Mouse (Mus musculus): ENCODE results near the gene Tor2a. TPM values are rescaled to one million over a fixed set of nuclear protein-coding genes. Genes with fewer than 3 reads are reported as not detected.

Gene Tor2a
- polyA plus RNA-seq (2017; shearing (Covaris generic)), result 10 to 100 TPM; 75.2 to 81.8 TPM

DNA sequence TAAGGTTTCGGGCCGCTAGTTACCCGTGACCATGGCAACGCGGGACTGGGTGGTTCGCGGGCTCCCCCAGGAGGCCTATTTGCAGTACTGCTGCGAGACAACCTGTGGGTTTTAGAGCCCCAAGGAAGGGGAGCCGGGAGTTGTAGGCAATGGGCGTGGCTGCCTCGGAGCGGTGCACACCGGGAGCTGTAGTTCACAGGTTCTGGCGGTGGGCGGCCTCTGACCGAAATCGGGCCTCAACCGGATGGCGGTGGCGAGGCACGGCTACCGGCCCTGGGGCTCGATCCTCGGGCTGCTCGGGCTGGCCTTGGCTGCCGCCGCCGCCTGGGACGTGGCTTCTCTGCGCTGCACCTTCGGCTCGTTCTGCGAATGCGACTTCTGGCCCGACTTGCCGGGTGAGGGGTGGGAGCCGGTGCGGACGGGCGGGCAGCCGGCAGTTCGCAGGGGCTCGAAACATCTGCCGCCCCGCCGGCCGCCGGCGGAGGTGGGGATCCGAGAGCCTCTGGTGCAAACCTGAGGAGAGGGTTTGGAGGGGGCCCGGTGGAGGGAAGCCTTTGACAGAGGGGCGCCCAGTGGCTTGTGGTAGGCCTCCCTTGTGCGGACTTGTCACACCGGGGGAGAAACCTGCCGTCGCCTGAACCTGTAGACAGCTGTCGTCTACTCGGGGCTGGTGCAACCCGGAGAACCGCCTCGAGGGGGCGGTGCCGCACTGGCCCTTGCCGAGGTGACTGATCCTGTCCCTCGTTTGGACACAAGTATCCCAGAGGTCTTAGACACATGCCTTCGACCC is at the start of gene Tor2a:
Gene Tor2a, plus strand, starts transcription at position 179 of the 790 bp plus-strand sequence.

DNA sequence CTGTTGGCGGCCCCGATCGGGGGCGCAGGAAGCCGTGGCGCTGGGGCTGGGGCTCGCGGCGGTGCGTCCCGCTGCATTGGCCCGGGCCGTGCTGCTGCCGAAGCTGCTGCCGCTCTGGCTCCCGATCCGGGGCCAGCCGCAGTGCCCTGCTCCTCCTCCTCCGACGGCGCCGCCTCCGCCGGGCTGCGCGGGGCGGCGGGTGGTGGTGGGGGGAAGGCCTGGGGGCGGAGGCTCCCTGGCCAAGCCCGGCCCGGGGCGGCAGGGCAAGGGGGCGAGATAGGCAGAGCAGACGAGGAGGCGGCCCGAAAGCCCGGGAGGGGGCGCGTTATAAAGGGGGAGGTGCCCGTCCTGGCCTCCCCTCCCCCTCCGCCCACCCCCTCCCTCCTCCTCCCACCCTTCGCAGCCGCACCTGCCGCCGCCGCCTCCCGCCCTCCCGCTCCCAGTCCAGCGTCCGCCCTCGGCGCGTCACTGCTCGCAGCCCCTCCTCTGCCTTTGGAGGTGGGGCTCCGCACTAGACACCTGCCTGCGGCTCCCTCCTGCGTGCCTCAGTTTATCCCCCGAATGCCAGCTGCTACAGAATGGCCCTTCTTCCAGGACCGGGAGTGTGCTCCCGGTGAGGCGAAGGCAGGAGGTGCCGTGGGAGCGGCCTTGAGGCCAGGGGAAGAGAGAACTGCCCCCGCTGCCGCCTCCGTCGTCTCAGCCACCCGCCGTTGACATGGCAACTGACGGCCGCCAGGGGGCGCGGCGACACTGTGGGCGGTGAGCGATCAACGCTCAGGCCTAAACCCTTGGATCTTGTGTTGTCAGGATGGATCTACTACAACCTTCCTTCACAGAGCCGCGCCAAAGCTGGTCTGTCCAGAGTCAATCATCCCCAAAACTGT is 43.9 kb upstream of the Tor2a start, which contains the start of gene Cdk9:
Gene Cdk9, minus strand, starts transcription at position 143 of the 884 bp plus-strand sequence.

DNA sequence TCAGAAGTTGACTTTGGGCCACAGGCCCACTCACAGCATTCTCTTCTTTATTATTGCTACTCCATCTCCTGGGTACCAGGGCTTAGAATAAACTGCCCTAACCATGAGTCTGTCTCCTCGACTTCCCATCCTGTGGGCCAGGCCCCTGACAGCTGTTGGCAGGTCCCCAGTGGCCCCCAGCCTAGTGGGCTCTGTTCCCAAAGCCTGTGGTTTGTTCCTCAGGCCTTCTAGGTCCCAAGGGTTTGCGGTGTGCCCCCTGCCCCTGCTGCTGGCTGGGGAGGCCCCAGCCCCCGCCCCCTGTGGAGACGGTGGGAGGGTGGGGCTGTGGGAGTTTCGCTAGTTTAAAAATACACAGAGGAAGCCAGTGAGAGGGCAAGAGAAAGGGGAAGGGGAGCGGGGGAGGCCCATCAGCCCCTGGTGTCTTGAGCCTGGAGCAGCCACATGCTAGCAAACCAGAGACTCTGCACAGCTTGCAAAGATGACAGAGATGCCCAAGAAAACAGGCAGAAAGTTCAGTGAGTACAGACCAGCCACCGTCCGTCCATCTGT is 36.3 kb upstream of the Tor2a start, which contains the start of gene Sh2d3c:
Gene Sh2d3c, plus strand, starts transcription at position 375 of the 549 bp plus-strand sequence.

DNA sequence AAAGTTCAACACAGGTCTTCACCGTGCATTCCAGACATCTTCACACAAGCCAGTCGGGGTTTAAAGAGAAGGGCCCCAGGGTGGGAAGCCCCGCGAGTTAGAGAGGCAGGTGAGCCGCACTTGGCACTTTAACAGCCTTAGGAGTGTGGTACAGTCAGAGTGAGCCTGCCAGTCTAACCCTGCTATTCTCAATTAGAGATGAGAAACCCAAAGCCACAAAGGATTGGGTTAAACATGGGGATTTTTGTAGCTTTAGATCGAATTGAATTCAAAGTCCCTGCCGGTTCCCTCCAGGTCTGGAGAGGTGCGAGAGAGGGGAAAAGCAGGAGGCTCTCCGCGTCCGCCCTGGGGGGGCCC is 16.1 kb upstream of the Tor2a start, which contains the start of gene 6330409D20Rik:
Gene 6330409D20Rik, minus strand, starts transcription at position 101 of the 357 bp plus-strand sequence.

DNA sequence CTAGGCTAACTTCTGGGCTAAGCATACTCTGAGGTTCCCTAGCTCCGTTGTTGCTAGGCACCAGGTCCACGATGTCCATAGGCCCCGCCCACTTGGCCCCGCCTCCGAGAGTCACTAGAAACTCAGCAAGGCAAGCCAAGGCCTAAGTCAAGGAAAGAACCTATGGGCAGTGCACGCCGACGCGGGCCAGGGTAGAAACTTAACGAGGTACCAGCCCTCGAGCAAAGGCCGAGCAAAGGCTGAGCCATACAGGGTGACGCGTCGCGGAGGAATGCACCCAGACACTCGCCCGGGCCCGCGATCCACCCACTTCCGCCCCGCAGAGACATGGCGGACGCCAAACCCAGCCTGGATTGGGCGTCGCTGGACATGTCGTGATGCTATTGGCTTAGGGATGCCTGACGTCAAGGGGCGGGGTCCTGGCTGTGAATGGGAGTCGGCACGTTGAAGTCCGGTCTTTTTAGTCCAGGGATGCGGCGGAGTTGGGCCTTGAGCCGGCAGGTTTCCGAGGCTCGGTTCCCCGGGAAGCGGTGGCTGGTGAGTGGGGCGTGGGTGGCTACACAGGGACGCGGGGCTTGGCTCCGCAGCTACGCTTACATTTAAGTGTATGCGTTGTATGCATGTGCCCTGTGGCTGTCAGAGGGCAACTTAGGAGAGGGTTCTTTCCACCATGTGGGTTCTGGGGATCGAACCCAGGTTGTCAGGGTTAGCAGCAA is 18.5 kb downstream of the Tor2a start, which contains the start of the genes Ttc16 and Ptrh1:
Gene Ttc16, minus strand, starts transcription at position 275 of the 716 bp plus-strand sequence.
Gene Ptrh1, plus strand, starts transcription at position 428 of the 716 bp plus-strand sequence.

DNA sequence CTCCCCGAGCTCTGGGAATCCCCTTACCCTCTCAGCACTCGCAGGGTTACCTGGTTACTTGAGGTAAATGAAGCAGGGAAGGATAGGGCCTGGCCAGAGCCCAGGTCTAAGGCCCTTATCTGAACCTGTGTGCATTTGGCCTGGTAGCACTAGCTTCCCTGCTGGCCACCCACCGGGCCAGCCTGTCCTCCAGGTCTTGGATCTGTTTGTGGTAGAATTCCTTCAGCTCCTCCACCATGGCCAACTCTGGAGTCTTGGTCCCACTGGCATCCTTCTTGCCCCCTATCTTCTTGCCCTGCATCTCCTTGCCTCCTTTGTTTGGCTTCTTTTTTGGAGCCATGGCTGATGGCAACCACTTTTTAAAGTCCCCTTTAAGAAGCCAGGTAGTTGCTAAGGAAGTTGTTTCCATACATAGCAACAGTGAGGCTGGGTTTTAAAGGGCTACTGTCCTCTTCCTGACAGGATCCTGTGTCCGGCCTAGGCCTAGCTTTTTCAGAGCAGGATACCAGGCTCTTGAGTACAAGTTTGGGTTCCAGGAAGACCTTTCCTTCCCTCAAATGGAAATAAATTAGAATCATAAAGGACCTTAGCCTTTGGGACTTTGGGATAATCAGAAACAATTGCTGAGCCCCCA is 27.1 kb downstream of the Tor2a start, which contains the start of gene Cfap157:
Gene Cfap157, minus strand, starts transcription at position 381 of the 634 bp plus-strand sequence.

Other genes starting within 250 kb of the Tor2a start
- 100 to 1,000 TPM; 112 to 232 TPM for gene Fam102a, start 221.9 kb upstream of the Tor2a start, polyA plus RNA-seq (2017; shearing (Covaris generic))
- 100 to 1,000 TPM in 1 of 2 experiments, 10 to 100 TPM in 1; 73.9 to 113 TPM for gene Dpm2, start 186.4 kb upstream of the Tor2a start, polyA plus RNA-seq (2017; shearing (Covaris generic))
- gene Pip5kl1, start 182.4 kb upstream of the Tor2a start, polyA plus RNA-seq (2017; shearing (Covaris generic)), result 1 to 10 TPM in 1 of 2 experiments, under 1 TPM in 1; 0.27 to 1.9 TPM
- gene 9430097D07Rik, start 181.6 kb upstream of the Tor2a start, polyA plus RNA-seq (2017; shearing (Covaris generic)), result under 1 TPM in 1 of 2 experiments, not detected in 1; 0.94 TPM
- gene St6galnac4, start 170.1 kb upstream of the Tor2a start, polyA plus RNA-seq (2017; shearing (Covaris generic)), result 10 to 100 TPM; 32.7 to 45.6 TPM
- gene St6galnac6, start 157.5 kb upstream of the Tor2a start, polyA plus RNA-seq (2017; shearing (Covaris generic)), result 1 to 10 TPM; 1.8 to 7.4 TPM
- 1 to 10 TPM in 1 of 2 experiments, under 1 TPM in 1; 0.07 to 1.8 TPM for gene Ak1, start 135.5 kb upstream of the Tor2a start, polyA plus RNA-seq (2017; shearing (Covaris generic))
- 1 to 10 TPM in 1 of 2 experiments, under 1 TPM in 1; 0.47 to 1.7 TPM for gene Eng, start 110.6 kb upstream of the Tor2a start, polyA plus RNA-seq (2017; shearing (Covaris generic))
- gene Fpgs, start 53.1 kb upstream of the Tor2a start, polyA plus RNA-seq (2017; shearing (Covaris generic)), result 10 to 100 TPM; 15.5 to 28.8 TPM
- gene Cdk9, start 44.2 kb upstream of the Tor2a start, polyA plus RNA-seq (2017; shearing (Covaris generic)), result 100 to 1,000 TPM; 176 to 212 TPM
- 100 to 1,000 TPM in 1 of 2 experiments, 10 to 100 TPM in 1; 96.9 to 133 TPM for gene Sh2d3c, start 36.2 kb upstream of the Tor2a start, polyA plus RNA-seq (2017; shearing (Covaris generic))
- gene 6330409D20Rik, start 16.2 kb upstream of the Tor2a start, polyA plus RNA-seq (2017; shearing (Covaris generic)), result under 1 TPM; 0.42 to 0.47 TPM
- gene Ttc16, start 18.4 kb downstream of the Tor2a start, polyA plus RNA-seq (2017; shearing (Covaris generic)), result 1 to 10 TPM in 1 of 2 experiments, under 1 TPM in 1; 0.67 to 1.6 TPM
- gene Ptrh1, start 18.6 kb downstream of the Tor2a start, polyA plus RNA-seq (2017; shearing (Covaris generic)), result 1 to 10 TPM; 3.4 to 5.0 TPM
- gene Cfap157, start 27.2 kb downstream of the Tor2a start, polyA plus RNA-seq (2017; shearing (Covaris generic)), result 1 to 10 TPM in 1 of 2 experiments, under 1 TPM in 1; 0.61 to 1.2 TPM
- 10 to 100 TPM in 1 of 2 experiments, 1 to 10 TPM in 1; 8.7 to 12.4 TPM for gene Stxbp1, start 90.0 kb downstream of the Tor2a start, polyA plus RNA-seq (2017; shearing (Covaris generic))
- gene Fam129b, start 118.9 kb downstream of the Tor2a start, polyA plus RNA-seq (2017; shearing (Covaris generic)), result 1 to 10 TPM; 4.2 to 9.5 TPM
- gene Rpl12, start 204.3 kb downstream of the Tor2a start, polyA plus RNA-seq (2017; shearing (Covaris generic)), result 10 to 100 TPM; 33.3 to 41.2 TPM
- gene Lrsam1, start 204.4 kb downstream of the Tor2a start, polyA plus RNA-seq (2017; shearing (Covaris generic)), result 10 to 100 TPM in 1 of 2 experiments, 1 to 10 TPM in 1; 8.0 to 17.7 TPM
- gene Slc2a8, start 224.8 kb downstream of the Tor2a start, polyA plus RNA-seq (2017; shearing (Covaris generic)), result 10 to 100 TPM in 1 of 2 experiments, 1 to 10 TPM in 1; 9.0 to 13.6 TPM